Mouse (Mus musculus) kidney, adult 2 months (tissue): ENCODE measurements around the gene Med29. TPM values are rescaled to one million over a fixed set of nuclear protein-coding genes. Genes with fewer than 3 reads are reported as not detected.
A peak's percentile ranks its signal among the peaks of the same experiment; 100 is the strongest.

Source experiments
- DNase-seq: peaks from one replicate; pipeline ENCODE4 v3.0.0; 2021
- H3K27ac ChIP-seq: fragments of 200-500 bp; 2 replicates; pipeline ENCODE4 v1.5.1; 2012; ENCODE audit warnings: low read depth, low read length, control low read depth, inconsistent platforms; ENCODE audit not compliant: insufficient read depth
- H3K27me3 ChIP-seq: fragments of 200-500 bp; replicated peaks from 2 replicates; pipeline ENCODE4 v1.6.1; 2012; ENCODE audit warnings: mild to moderate bottlenecking, moderate library complexity, low read length, inconsistent platforms; ENCODE audit not compliant: control insufficient read depth, insufficient read depth
- H3K36me3 ChIP-seq: fragments of 200-500 bp; 2 replicates; pipeline ENCODE4 v1.6.1; 2012; ENCODE audit warnings: mild to moderate bottlenecking, moderate library complexity, low read length, inconsistent platforms; ENCODE audit not compliant: control insufficient read depth, insufficient read depth
- H3K4me1 ChIP-seq: fragments of 200-500 bp; 2 replicates; pipeline ENCODE4 v1.6.1; 2011; ENCODE audit warnings: low read length; ENCODE audit not compliant: control insufficient read depth, insufficient read depth
- H3K4me3 ChIP-seq: fragments of 200-500 bp; 2 replicates; pipeline ENCODE4 v1.5.1; 2011; ENCODE audit warnings: mild to moderate bottlenecking, low read depth, low read length, control low read depth; ENCODE audit not compliant: insufficient read depth
- CTCF ChIP-seq: fragments of 200-500 bp; conservative IDR thresholded peaks from 2 replicates; pipeline ENCODE4 v1.5.1; 2011; ENCODE audit warnings: low read depth, mild to moderate bottlenecking, control low read depth, low read length, moderate library complexity, mixed read lengths; ENCODE audit not compliant: insufficient read depth, insufficient read length
- POLR2A ChIP-seq: fragments of 200-500 bp; IDR thresholded peaks from one replicate; pipeline ENCODE4 v1.6.1; 2011; ENCODE audit warnings: low read depth, low read length, control low read depth
- WGBS: fragments of 180-500 bp; shearing (Covaris S2); methylation state at CpG from one replicate; pipeline ENCODE4 v1.1.7; 2018; 5-methylcytosine and 5-hydroxymethylcytosine counted together
- polyA plus RNA-seq: library from polyadenylated mRNA; depleted of rRNA; stranded (reverse); fragments of >200 nt; gene quantifications from 2 replicates; pipeline ENCODE4 v1.2.3, GENCODE M21; 2012

Med29 gene
- polyA plus RNA-seq, 1 experiment, result 71.9 TPM

DNA sequence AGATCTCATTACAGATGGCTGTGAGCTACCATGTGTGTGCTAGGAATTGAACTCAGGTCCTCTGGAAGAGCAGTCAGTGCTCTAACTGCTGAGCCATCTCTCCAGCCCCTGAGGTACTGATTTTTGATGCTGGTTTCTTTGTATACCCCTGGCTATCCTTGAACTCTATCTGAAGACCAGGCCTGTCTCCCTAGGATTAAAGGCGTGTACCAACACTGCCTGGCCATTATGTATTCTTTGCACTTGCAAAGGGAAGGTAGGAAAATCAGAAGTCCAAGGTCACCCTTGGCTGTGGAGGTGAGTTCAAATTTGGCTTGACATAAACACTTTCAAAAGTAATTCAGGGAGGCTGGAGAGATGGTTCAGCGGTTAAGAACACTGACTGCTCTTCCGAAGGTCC is 37.9 kb downstream of the Med29 start:
- DNase-seq, result no peak
- Histone ChIP-seq H3K36me3 (no peaks in the 10 kb centered on the region), H3K4me3 (no peak overlapping the region), H3K27me3 (no peaks in the 10 kb centered on the region), H3K27ac (no peak overlapping the region), H3K4me1 (peaks cover 19% of the 10 kb centered on the region)
- WGBS, result 94% methylated on average over 3 of the region's 3 CpGs
- no peak for TF ChIP-seq CTCF
- no peak for TF ChIP-seq POLR2A

DNA sequence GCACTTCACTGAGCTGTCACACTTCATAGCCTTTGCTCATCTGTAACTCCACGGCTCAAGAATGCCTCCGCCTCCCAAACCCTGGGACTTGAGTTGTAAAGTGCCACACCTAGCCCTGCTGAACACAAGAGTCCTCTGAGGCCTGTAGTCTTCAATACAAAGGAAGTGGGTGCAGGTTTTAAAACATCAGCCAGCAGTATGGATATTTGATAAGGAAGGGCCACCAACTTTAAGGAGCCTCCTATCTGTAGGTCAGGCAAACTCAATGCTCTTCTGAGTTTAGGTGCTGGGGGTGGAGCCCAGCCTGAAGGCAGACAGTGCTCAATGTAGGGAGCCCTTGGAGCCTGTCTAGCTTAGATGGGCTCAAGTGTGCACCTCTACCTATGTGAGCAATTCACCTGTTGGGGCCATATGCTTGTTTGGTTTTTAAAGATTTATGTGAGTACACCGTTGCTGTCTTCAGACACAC is 38.4 kb downstream of the Med29 start:
- Histone ChIP-seq H3K27me3 (no peaks in the 10 kb centered on the region), H3K27ac (no peak overlapping the region), H3K4me3 (no peak overlapping the region), H3K4me1 (peaks cover 19% of the 10 kb centered on the region), H3K36me3 (no peaks in the 10 kb centered on the region)
- DNase-seq, result no peak
- no peak for TF ChIP-seq CTCF
- no peak for TF ChIP-seq POLR2A
- 65% methylated on average over 3 of the region's 3 CpGs for WGBS

DNA sequence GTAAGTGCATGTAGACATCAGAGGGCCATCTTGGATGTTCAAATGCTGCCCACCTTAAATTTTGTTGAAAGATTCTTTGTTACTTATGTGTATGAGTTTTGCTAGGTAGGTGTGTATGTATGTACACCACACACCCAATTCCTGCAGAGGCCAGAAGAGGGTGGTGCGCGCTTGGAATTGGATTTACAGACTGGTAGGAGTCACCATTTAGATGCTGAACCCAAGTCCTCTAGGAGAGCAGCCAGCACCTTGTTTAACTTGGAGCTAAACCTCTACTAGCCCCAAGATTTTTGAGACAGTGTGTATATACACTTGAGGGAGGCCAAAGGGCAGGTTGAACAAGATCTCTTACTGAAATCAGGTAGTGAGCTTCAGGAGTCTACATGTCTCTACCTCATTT is 39.2 kb downstream of the Med29 start:
- no peaks in the 10 kb centered on the region for H3K27me3 ChIP-seq
- no peak for DNase-seq
- H3K27ac ChIP-seq, result no peak overlapping the region
- TF ChIP-seq CTCF, result peak; percentile 45; the same call in 1 of the 2 replicates
- no peak for TF ChIP-seq POLR2A
- no peaks in the 10 kb centered on the region for H3K36me3 ChIP-seq
- H3K4me3 ChIP-seq, result no peak overlapping the region
- 80% methylated on average over 2 of the region's 2 CpGs for WGBS
- peaks cover 19% of the 10 kb centered on the region for H3K4me1 ChIP-seq

DNA sequence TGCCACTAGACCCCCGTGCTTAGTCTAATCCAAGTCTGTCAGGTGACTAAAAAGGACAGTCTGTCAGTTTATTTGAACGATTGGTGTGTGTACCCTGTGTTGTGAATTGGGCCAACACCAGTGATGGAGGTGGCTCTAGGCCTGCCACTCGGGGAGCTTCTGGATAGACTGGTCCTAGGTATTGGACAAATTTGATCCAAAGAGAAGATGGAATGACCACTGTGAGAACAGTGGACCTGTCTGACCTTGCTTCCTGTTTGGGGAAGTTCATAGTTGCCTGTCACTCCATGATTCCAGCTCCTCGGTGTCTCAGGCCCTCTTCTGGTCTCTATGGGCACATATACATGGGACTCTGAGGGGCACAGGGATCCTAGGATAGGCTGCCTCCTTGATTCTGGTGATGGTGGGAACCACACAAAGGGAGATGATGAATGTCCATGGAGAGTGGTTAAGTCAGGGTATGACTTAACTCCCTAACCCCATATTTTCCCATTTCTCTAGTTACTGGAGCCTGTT is 40.8 kb downstream of the Med29 start:
- 21% methylated on average over 4 of the region's 4 CpGs for WGBS
- H3K4me3 ChIP-seq, result no peak overlapping the region
- peaks cover 9% of the 10 kb centered on the region for H3K4me1 ChIP-seq
- DNase-seq, result no peak
- H3K27me3 ChIP-seq, result no peaks in the 10 kb centered on the region
- no peak for TF ChIP-seq CTCF
- no peak for TF ChIP-seq POLR2A
- H3K27ac ChIP-seq, result no peak overlapping the region
- no peaks in the 10 kb centered on the region for H3K36me3 ChIP-seq

DNA sequence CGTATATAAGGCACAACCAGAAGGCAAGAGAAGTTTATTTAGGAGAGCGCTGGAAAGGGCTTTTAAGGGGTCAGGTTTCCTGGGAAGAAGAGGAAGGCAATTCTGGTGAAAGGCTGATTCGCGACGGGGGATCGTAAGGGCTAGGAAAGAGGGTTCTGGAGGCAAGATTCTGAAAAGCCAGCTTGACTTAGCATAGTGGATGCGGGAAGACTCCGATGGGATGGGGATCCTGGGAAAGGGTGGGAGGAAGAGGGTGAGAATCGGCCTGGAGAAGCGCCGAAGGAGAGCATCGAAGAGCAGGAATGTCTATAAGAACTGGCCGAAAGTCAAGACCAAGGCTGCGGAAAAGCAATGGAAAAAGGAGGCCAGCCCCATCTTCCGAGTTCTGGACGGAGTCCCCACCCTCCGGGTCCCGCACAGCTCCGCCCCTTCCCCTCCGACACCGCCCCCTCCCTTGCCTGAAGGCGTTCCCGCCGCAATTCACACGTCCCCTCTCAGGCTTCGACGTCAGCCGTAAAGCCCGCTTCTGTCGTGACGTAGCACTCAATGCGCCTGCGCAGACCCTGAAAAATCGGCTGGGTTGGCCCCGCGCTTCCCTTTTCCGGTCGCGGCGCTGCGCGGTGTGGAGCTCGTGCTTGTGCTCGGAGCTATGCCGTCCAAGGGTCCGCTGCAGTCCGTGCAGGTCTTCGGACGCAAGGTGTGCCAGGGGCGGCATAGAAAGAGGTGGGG is 42.2 kb downstream of the Med29 start, which contains the start of gene Rps16:
Gene Rps16 (plus strand): TSS at position 498 of the 729 bp plus-strand sequence.
- H3K27me3 ChIP-seq, result no peaks in the 10 kb centered on the region
- peak; percentile 56 for TF ChIP-seq POLR2A
- no peak for TF ChIP-seq CTCF
- under 1% methylated on average over 50 of the region's 50 CpGs for WGBS
- H3K36me3 ChIP-seq, result no peaks in the 10 kb centered on the region
- peak; percentile 98 for DNase-seq
- peak within 1 kb of the TSS; percentile 96 for H3K4me3 ChIP-seq
- H3K4me1 ChIP-seq, result peaks cover 9% of the 10 kb centered on the region
- H3K27ac ChIP-seq, result peak within 1 kb of the TSS; percentile 83

DNA sequence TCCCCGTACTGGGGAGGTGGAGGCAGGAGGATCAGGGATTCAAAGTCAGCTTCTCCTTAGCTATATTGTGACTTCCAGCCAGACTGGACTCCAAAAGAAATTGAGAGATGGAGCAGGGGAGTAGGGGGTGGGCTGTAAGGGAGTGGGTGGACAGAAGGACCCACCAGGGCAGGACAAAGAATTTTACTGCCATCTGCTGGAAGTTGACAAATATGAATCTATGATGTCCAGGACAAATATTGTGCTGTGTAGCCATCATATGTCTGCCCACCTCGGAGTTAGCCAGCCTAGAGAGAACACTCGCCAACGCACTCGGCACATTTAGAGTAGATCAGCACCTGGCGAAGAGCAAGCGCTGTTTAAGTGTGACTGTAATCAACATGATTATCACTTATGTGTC is 43.9 kb downstream of the Med29 start:
- WGBS, result 82% methylated on average over 7 of the region's 7 CpGs
- TF ChIP-seq CTCF (peak; percentile 25), POLR2A (no peak)
- Histone ChIP-seq H3K4me1 (peaks cover 9% of the 10 kb centered on the region), H3K27me3 (no peaks in the 10 kb centered on the region), H3K36me3 (no peaks in the 10 kb centered on the region), H3K4me3 (no peak overlapping the region), H3K27ac (no peak overlapping the region)
- no peak for DNase-seq

DNA sequence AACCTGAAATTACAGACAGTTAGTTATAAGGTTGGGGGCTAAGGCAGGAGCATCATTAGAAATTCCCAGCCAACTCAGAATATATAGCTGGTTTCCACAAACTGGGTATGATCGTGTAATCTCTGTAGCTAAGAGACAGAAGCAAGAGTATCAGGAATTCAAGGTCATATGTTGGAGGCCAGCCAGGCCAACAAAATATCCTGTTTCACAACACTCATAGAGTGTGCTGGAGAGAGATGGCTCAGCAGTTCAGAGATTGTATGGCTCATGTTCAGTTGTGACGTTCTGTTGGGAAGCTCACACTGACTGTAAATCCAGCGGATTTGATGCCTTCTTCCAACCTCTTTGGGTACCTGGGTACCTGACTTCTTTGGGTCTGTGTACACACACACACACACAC is 44.8 kb downstream of the Med29 start:
- WGBS, result 60% methylated on average over 3 of the region's 3 CpGs
- H3K27me3 ChIP-seq, result no peaks in the 10 kb centered on the region
- TF ChIP-seq POLR2A, result no peak
- H3K36me3 ChIP-seq, result no peaks in the 10 kb centered on the region
- no peak overlapping the region for H3K27ac ChIP-seq
- peaks cover 9% of the 10 kb centered on the region for H3K4me1 ChIP-seq
- DNase-seq, result no peak
- H3K4me3 ChIP-seq, result no peak overlapping the region
